Mouse (Mus musculus) lung, adult 2 months (tissue): ENCODE results near the gene Ucp3. TPM values are rescaled to one million over a fixed set of nuclear protein-coding genes. Genes with fewer than 3 reads are reported as not detected.

Source experiments
- DNase-seq: peaks from one replicate; pipeline ENCODE4 v3.0.0; 2022
- H3K4me1 ChIP-seq: fragments of 200-500 bp; 2 replicates; pipeline ENCODE4 v1.6.1; 2011; ENCODE audit warnings: low read length; ENCODE audit not compliant: control insufficient read depth, insufficient read depth
- H3K4me3 ChIP-seq: fragments of 200-500 bp; replicated peaks from 2 replicates; pipeline ENCODE3; 2011; ENCODE audit warnings: low read depth, mild to moderate bottlenecking, control low read depth, low read length; ENCODE audit errors: extremely low read depth
- CTCF ChIP-seq: fragments of 200-500 bp; IDR thresholded peaks from 2 replicates; pipeline ENCODE4 v1.5.1; 2011; ENCODE audit warnings: mild to moderate bottlenecking, low read length, control low read depth; ENCODE audit not compliant: insufficient read depth
- POLR2A ChIP-seq: fragments of 200-500 bp; IDR thresholded peaks from 2 replicates; pipeline ENCODE4 v1.6.1; 2011; ENCODE audit warnings: low read depth, mild to moderate bottlenecking, control low read depth, low read length, borderline replicate concordance; ENCODE audit errors: extremely low read depth
- WGBS: fragments of 180-500 bp; shearing (Covaris S2); methylation state at CpG from one replicate; pipeline ENCODE4 v1.1.7; 2018; 5-methylcytosine and 5-hydroxymethylcytosine counted together
- polyA plus RNA-seq: library from polyadenylated mRNA; depleted of rRNA; stranded (reverse); fragments of >200 nt; gene quantifications from 2 replicates; pipeline ENCODE4 v1.2.3, GENCODE M21; 2012

Ucp3 gene
- polyA plus RNA-seq, 1 experiment, result 7.8 TPM

- no peak overlapping the region for H3K4me3 ChIP-seq
- no peak for TF ChIP-seq CTCF
- no peak for DNase-seq
- 56% methylated on average over 2 of the region's 2 CpGs for WGBS
- peaks cover 2% of the 10 kb centered on the region; the same call in 1 of the 2 replicates for H3K4me1 ChIP-seq
Measured at GRCm38 (mm10) chr7:100487301-100487700, 14.5 kb downstream of the Ucp3 start.

- WGBS, result 41% methylated on average over 10 of the region's 10 CpGs
- TF ChIP-seq CTCF, result no peak
- no peak for TF ChIP-seq POLR2A
- Histone ChIP-seq H3K4me3 (no peak overlapping the region), H3K4me1 (peaks cover 2% of the 10 kb centered on the region; the same call in 1 of the 2 replicates)
- no peak for DNase-seq
Measured at GRCm38 (mm10) chr7:100488474-100489048, 15.8 kb downstream of the Ucp3 start.

- Histone ChIP-seq H3K4me3 (peak overlapping the region; percentile 95), H3K4me1 (peaks cover 19% of the 10 kb centered on the region)
- no peak for DNase-seq
- TF ChIP-seq POLR2A (peak; percentile 32; the same call in 1 of the 2 replicates), CTCF (0 out of 2 replicates have a peak, but pooled peaks have one; percentile 3)
- WGBS, result 5% methylated on average over 36 of the region's 36 CpGs
Measured at GRCm38 (mm10) chr7:100492391-100493116, 19.8 kb downstream of the Ucp3 start.

GRCm38 (mm10) chr7:100493117-100493483 is 20.3 kb downstream of the Ucp3 start, which contains the start of gene Ucp2:
Gene Ucp2, plus strand, starts transcription at chr7:100493337.
- WGBS, result 0% methylated on average over 26 of the region's 27 CpGs
- peak within 1 kb of the TSS; percentile 95 for H3K4me3 ChIP-seq
- DNase-seq, result peak; percentile 97
- TF ChIP-seq POLR2A (peak; percentile 99), CTCF (no peak)
- H3K4me1 ChIP-seq, result peaks cover 19% of the 10 kb centered on the region

GRCm38 (mm10) chr7:100493484-100494414 is 21.0 kb downstream of the Ucp3 start:
- Histone ChIP-seq H3K4me1 (peaks cover 19% of the 10 kb centered on the region), H3K4me3 (peak overlapping the region; percentile 95)
- WGBS, result 12% methylated on average over 19 of the region's 19 CpGs
- TF ChIP-seq CTCF, result no peak
- TF ChIP-seq POLR2A, result peak; percentile 58; the same call in 1 of the 2 replicates
- peak; percentile 58 for DNase-seq

- Histone ChIP-seq H3K4me1 (peaks cover 19% of the 10 kb centered on the region), H3K4me3 (peak overlapping the region; percentile 95)
- peak; percentile 65; the same call in 1 of the 2 replicates for TF ChIP-seq POLR2A
- no peak for TF ChIP-seq CTCF
- no peak for DNase-seq
- 41% methylated on average over 7 of the region's 7 CpGs for WGBS
Measured at GRCm38 (mm10) chr7:100494415-100494831, 21.6 kb downstream of the Ucp3 start.

GRCm38 (mm10) chr7:100495042-100495441 is 22.3 kb downstream of the Ucp3 start:
- no peak for DNase-seq
- peaks cover 19% of the 10 kb centered on the region for H3K4me1 ChIP-seq
- H3K4me3 ChIP-seq, result peak overlapping the region; percentile 62
- TF ChIP-seq CTCF (no peak), POLR2A (no peak)
- 20% methylated on average over 8 of the region's 8 CpGs for WGBS

- peak; percentile 82 for DNase-seq
- WGBS, result 17% methylated on average over 11 of the region's 11 CpGs
- peak overlapping the region; percentile 67 for H3K4me3 ChIP-seq
- peaks cover 19% of the 10 kb centered on the region for H3K4me1 ChIP-seq
- TF ChIP-seq POLR2A (peak; percentile 45; the same call in 1 of the 2 replicates), CTCF (no peak)
Measured at GRCm38 (mm10) chr7:100495581-100496251, 22.9 kb downstream of the Ucp3 start.
